Mouse (Mus musculus) brain, embryonic 14.5 days (tissue): ENCODE results near the gene Psme2.

Experiments
- CTCF ChIP-seq: fragments of 200-500 bp; IDR thresholded peaks from 2 replicates; pipeline ENCODE4 v1.5.1; 2012; ENCODE audit warnings: inconsistent platforms, mild to moderate bottlenecking, moderate library complexity, borderline replicate concordance; ENCODE audit not compliant: insufficient read depth, insufficient read length; ENCODE audit errors: extremely low read depth
- POLR2A ChIP-seq: fragments of 200-500 bp; IDR thresholded peaks from 2 replicates; pipeline ENCODE4 v1.6.1; 2012; ENCODE audit warnings: mild to moderate bottlenecking, inconsistent platforms, borderline replicate concordance; ENCODE audit not compliant: poor library complexity, insufficient read depth, insufficient read length, severe bottlenecking; ENCODE audit errors: extremely low read depth

GRCm38 (mm10) chr14:55635523-55636007 is 44.7 kb upstream of the Psme2 start, which contains the start of gene Ipo4:
- TF ChIP-seq POLR2A (peak; percentile 32; the same call in 1 of the 2 replicates), CTCF (no peak)
